Mouse (Mus musculus) adrenal gland, adult 8-10 months (tissue): ENCODE measurements around the gene Napepld. TPM values are rescaled to one million over a fixed set of nuclear protein-coding genes. Genes with fewer than 3 reads are reported as not detected.
"Not testable (repeated sequence)": the region's sequence is repeated elsewhere in the genome, so short reads cannot be mapped to it uniquely, and the experiment has no call there.

Experiments
- DNase-seq: peaks from one replicate; pipeline ENCODE4 v3.0.0; 2022
- total RNA-seq, 4 experiments: library from RNA; stranded (reverse); gene quantifications; 2 replicates each; pipeline ENCODE4 v1.2.4; 2022

Gene Napepld
- total RNA-seq, 4 experiments from 2014 or later, result 43.1 to 64.5 (median 46.1) TPM

DNA sequence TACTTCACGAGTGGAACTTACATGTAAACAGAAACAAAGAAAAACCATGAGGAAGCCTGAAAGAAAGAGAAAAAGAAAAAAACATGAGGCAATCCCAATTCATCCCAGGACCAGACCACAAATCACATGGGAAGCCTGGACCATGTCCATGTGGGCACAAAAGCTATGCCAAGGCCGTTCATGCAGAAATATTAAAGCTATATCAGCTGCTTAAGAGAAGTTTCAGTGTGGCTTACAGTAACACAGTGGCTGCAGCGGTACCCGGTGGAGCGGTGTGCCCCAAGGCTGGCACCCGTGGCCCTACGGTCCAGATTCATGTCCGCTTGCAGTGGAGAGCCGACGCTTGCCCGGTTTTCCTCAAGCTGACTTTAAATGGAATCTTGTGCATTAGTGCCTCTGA is 38.1 kb downstream of the Napepld start:
- peak; percentile 46 for DNase-seq

DNA sequence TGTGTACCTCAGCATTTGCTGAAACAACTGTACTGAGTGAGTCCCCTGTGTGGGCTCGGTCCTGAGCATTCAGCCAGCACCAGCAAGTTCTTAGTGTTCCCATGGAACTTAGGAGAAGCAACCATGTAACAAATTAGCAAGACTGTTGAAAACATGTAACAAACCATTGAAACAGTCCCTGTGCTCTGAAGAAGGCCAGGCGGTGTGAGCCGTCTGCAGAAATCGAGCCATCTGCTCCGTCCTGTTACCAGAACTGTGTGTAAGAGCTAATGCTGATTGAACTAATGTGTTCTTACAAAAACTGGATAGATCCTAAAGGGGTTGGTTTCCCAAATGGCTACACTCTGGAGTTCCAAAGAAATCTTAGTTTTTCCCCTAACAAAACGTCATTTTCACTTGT is 40.3 kb downstream of the Napepld start:
- DNase-seq, result no peak

DNA sequence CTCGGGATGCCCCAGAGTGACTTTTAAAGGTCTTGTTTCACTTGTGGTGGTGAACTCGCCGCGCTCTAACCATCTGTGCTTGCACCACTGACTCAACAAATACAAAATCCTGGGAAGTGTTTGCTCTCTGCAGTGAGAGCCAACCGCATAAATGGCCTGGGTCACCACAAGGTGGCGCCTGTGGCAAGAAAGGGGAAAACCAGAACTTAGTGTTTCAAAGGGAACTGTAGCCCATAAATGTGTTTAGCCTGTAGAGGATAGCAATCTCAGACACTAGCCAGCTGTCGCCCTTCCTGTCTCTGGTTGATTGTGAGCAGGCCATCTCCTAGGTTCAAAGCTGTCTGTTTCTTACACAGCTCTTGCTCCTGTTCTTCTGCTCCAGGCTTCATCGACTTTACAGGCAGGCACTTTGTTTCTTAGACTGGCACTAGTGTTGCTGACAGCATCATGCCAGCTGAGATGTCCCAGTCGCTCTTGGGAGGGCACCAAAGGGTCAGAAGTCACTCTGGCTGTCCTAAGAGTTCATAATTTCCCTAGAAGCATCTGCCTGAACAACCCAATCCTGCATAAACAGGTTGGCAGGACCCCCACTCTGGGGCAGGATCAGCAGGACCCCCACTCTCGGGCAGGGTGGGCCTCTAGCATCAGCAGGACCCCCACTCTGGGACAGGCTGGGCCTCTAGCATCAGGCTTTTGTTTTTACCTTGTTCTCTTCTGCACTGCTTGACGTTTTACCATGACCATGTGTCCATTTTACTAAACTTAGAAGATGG is 42.4 kb downstream of the Napepld start:
- DNase-seq, result peak; percentile 76

DNA sequence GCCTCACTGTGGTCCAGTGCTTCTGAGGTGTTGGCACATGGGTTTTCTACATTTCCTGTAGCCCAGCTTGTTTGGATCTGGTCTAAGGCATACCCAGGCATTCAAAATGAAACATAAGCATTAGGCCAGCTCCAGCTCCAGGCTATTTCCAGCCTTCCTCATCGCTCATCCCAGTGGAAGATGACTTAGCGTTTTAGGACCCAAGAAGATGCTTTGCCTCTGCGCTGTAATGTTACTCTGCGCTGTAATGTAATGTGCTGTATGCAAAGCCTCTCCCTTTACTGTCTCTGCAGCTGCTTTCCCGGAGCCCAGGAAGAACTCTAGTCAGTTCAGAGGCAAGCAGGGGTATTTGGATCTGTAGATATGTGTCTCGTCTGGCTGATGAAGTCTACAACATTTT is 43.2 kb downstream of the Napepld start:
- DNase-seq, result no peak

DNA sequence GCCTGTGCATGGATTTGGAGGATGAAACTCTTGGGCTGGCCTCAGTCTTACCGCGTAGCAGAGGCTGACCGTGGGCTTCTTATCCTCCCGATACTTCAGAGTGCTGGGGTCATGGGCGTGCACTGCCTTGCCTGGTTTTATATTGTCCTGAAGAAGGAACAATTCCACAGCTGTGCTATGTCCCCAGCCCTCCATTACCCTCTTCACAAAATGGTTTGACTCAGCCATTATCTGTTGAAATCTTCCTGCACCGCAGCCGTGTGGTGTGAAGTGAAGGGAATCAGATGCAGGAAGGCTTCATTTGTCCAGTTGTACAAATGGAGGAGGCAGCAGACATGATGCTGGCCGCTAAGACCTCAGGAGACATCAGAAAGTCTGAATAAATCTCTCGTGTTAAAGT is 44.3 kb downstream of the Napepld start:
- DNase-seq, result no peak

DNA sequence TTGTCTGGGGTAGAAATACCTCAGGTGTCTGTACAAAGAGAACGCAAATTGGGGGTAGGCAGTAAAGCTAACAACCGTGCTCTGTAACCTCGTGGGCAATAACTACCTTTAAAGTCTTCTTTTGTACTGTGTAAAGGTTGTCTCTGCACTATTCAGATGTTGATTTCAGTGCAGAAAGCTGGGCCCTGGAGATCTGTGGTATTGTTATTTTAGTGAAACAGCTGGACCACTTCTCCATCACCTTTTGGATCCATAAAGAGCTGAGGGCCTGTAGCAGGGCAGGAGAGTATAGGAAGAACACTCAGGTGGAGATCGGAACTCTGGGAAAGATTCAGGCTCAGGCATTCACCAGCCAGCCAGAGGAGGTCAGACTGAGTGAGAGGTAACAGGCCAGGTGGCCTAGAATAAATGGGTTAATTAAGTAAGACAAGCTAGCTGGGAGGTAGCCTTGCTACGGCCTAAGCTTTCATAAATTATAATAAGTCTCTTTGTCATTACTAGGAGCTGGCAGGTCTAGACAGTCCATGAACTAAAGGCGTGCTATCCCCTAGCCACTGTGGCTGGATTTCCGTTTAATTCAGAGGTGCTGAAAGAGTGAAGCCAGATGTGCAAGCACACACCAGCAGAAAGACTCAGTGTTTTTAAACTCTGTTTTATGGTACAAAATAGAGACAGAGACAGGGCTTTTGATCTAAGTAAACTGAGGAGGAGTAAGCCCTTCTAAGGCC is 49.1 kb downstream of the Napepld start:
- no peak for DNase-seq

DNA sequence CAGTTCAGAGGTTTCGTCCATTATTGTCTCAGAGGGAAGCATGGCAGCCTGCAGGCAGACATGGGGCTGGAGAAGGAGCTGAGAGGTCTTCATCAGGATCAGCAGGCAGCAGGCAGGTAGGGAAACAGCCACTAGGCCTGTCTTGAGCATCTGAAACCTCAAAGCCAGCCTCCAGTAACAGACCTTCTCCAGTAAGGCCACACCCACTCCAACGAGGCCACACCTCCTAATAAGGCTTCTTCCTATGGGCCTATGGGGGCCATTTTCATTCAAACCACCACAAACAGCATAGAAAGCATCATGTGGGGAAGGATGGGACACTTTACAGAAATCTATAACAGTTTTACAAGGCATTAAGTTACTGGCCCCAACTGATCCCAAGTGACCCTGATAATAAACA is 50.5 kb downstream of the Napepld start:
- DNase-seq, result no peak

DNA sequence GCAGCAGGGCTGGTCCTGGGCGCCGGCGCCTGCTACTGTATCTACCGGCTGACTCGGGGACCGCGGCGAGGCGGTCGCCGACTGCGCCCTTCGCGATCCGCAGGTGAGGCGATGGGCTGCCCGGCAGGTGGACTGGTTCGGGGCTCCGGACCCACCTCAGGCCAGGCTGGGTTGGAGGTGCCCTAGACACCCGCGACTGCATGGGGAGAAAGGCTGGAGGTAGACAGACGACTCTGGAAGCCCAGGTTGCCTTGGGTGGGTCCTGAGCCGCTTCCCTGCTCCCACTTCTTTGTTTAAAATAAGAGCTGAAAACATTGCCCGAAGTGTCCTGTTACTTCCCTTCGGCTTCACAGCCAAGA is 55.1 kb downstream of the Napepld start:
- DNase-seq, result no peak

DNA sequence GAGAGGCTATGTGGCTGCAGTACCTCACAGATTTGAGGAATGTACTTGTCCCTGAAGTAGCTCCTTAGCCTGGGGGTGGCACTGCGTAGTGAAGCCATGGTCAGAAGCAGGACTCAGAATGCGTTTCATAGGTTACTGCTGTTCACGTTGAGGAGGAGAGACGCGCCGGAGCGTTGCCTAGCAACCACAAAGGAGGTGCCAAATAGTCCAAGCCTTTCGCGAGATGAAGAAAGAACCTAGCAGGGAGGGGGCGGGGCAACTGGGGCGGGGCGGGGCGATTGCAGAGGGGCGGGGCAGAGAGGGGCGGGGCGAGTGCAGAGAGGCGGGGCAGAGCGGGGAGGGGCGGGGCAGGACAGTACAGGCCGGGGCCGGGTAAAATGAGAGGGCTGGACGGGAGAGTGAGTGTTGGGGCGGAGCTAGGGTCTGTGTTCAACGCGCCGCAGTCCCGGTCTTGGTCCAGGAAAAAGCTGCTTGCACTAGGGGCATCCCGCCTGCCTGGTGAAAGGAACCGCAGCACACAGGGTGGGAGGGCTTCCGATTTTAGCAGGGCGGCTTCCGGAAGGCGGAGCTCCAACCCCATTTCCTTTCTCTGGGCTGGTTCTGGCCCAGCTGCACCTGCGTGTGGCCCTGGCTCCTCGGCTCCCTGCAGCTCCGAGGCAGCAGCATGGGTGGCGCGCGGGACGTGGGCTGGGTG is 55.6 kb downstream of the Napepld start, which contains the start of the genes Fbxl13 and Armc10:
TSS of gene Fbxl13 (minus strand) at position 196 of the 694 bp plus-strand sequence.
TSS of gene Armc10 (plus strand) at position 375 of the 694 bp plus-strand sequence.
- peak; percentile 86 for DNase-seq

DNA sequence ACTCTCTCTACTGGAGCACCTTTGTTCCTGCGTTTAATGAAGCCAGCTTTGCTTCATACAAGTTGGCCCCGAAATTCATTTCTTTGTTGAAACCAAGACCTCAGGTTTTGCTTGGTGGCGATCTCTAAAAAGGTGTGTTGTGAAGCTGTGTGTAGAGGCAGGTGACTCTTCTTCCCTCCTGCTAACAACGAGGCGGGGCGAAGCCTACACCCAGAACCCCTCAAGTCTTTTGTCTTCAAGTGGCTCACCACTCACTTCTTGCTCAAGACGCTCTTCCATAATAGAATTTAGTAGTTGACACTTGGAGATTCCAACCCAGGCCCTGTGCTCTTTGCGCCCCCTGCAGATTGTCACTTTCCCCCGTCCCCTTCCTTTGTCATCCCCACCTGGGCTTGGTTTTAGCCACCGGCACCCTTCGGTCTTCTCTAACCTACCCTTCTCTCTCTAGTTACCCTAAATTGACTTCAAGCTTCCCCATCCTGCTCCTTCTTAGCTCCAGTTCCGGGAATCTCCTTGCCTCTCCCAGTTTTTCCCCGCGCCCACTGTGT is 56.2 kb downstream of the Napepld start:
- DNase-seq, result no peak

DNA sequence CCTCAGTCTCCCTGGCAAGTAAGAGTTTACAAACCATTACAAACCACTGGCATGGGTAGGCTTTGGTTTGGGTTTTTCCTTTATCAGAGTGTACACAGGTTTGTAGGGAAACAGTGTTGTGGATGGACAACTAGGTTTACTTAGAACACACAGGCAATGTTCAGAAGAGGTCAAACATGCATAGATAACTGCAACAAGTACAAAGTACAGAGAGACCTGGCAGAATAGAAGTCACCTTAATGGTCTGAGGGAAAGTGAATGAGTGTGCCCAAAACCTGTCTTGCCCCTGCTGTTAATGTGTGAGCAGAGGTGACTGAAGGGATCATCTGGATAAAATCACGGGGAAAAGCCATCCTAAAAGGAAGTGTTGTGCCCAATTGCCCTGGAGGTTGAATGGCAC is 57.6 kb downstream of the Napepld start:
- DNase-seq, result no peak

DNA sequence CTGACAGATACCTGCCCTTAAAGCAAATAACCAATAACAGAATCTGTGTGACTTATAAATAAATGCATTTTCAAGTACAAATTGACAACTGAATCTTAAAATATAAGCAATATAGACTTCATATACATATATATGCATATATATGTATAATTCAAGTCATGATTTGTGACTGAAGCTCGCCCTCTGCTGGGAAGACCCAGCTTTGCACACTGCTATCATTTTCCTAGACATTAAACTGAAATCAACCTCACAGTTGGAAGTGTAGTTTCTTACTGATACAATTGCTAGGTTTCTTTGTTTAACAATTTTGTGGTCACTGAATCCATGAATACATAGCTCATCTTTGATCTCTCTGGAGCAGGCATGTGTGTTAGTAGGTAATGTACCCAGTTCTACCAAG is 60.2 kb downstream of the Napepld start:
- DNase-seq, result no peak

DNA sequence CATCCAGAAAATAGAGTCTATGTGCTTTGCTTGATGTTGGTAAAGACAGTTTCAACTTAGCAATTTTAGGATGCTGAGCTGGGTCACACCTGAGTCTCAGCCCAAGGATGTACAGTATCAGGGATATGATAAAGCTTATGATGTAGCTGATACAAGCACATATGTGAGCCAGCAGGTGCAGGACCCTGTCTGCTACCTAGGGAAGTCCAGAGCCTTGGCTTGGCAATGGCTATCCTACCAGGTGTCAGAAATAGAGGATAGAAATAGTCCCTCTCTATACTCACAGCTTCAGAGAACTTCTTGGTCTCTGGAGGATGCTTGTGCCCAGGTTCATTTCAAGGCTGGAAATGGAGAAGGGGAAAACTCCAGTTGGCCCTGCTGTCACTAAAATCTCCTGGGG is 75.3 kb downstream of the Napepld start:
- DNase-seq, result no peak

DNA sequence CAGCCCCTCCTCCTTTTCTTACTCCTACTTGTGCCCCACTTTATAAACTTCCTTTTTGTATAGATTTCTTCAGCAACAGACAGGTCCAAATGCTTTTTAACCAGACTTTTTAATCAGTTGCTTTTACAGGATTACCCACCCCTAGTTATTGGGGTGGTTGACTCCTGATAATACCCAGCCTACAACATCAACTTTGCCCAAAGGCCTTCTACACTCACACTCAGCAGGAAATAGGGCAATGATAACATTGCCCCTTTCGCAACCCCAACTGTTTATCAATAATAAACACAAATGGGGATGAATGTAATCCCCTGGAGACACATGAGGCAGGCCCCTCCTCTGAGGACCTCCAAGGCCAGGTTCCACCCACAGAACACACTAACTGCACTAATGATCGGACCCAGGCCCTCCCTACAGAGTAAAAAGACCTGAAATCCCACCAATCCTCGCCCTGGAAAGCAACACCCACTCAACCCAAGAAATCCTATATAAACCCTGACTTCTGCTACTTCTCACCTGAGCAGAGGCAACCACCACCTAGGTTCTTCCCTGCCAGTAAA is 84.7 kb downstream of the Napepld start:
- no peak for DNase-seq

DNA sequence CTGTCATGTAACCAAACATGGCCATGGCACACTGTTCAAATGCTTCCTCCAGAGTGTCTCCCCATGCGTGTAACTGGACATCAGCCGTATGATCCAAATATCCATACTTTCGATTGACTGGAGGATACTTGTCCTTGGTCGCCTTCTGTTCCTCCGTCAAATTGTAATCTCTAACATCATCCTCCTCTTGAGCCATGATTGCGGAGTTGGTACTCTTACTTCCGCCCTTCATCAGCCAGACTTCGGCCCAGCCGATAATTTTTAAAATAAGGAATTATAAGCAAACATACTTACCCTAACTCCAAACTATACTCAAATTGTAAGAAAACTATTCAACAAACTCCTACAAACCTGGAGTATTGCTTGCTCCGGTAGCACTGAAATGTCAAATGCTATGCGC is 86.9 kb downstream of the Napepld start:
- not testable (repeated sequence) for DNase-seq

Other genes starting within 250 kb of the Napepld start
- 1 to 10 TPM; 3.5 to 5.0 (median 3.9) TPM for gene Lrrc17, start 157.8 kb downstream of the Napepld start, total RNA-seq
- gene Fbxl13, start 55.8 kb downstream of the Napepld start, total RNA-seq, result under 1 TPM in 3 of 4 experiments, not detected in 1; 0.19 to 0.52 (median 0.21) TPM
- gene Armc10, start 55.6 kb downstream of the Napepld start, total RNA-seq, result 10 to 100 TPM; 21.3 to 23.2 (median 21.4) TPM
- 100 to 1,000 TPM; 215 to 293 (median 236) TPM for gene Pmpcb, start 35.7 kb upstream of the Napepld start, total RNA-seq
- 10 to 100 TPM; 25.4 to 31.8 (median 30.2) TPM for gene Dnajc2, start 83.9 kb upstream of the Napepld start, total RNA-seq
- gene Psmc2, start 83.9 kb upstream of the Napepld start, total RNA-seq, result 100 to 1,000 TPM; 127 to 153 (median 141) TPM
- gene Slc26a5, start 164.2 kb upstream of the Napepld start, total RNA-seq, result not detected